Mouse (Mus musculus): ENCODE data around the gene Dnajb8. TPM values are rescaled to one million over a fixed set of nuclear protein-coding genes. Genes with fewer than 3 reads are reported as not detected.

Gene Dnajb8
- polyA plus RNA-seq, 1 experiment, result not detected

- no peak for TF ChIP-seq CTCF (IDR thresholded peaks at IDR 0.05; ENCODE audit: borderline replicate concordance, extremely low read depth, insufficient read depth, insufficient read length)
- no peak for TF ChIP-seq POLR2A (IDR thresholded peaks at IDR 0.05; ENCODE audit: borderline replicate concordance, extremely low read depth, insufficient read depth, insufficient read length, poor library complexity, severe bottlenecking)
- DNase-seq (ENCODE audit: low read depth), result no peak
Measured at GRCm38 (mm10) chr6:88301234-88301633, 79.2 kb downstream of the Dnajb8 start.

Other genes with a start within 250 kb of the Dnajb8 start
- gene H1fx, start 240.6 kb upstream of the Dnajb8 start, polyA plus RNA-seq (2012; rRNA removed), result 153 and 175 TPM in 2 replicates
- gene Rab7, start 177.0 kb upstream of the Dnajb8 start, polyA plus RNA-seq (2012; rRNA removed), result 243 and 306 TPM in 2 replicates
- 215 and 219 TPM in 2 replicates for gene Rpn1, start 137.8 kb upstream of the Dnajb8 start, polyA plus RNA-seq (2012; rRNA removed)
- 11.4 and 15.6 TPM in 2 replicates for gene Gata2, start 28.4 kb upstream of the Dnajb8 start, polyA plus RNA-seq (2012; rRNA removed)
- 20.3 and 26.6 TPM in 2 replicates for gene Eefsec, start 224.3 kb downstream of the Dnajb8 start, polyA plus RNA-seq (2012; rRNA removed)
- gene Ruvbl1, start 243.1 kb downstream of the Dnajb8 start, polyA plus RNA-seq (2012; rRNA removed), result 64.3 and 73.5 TPM in 2 replicates

Data from brain, embryonic 14.5 days (tissue).